Mouse (Mus musculus): ENCODE measurements around the gene Dglucy. TPM values are rescaled to one million over a fixed set of nuclear protein-coding genes. Genes with fewer than 3 reads are reported as not detected.
"Not testable (repeated sequence)": the region's sequence is repeated elsewhere in the genome, so short reads cannot be mapped to it uniquely, and the experiment has no call there.

Dglucy gene
- polyA plus RNA-seq, 1 experiment: 0.48 TPM

- H3K4me3 ChIP-seq (ENCODE audit: low read depth, low read length): no peak overlapping the region
- TF ChIP-seq CTCF (IDR thresholded peaks at IDR 0.05; ENCODE audit: low read depth, low read length) (no peak), POLR2A (IDR thresholded peaks at IDR 0.05; ENCODE audit: insufficient read depth, low read length) (no peak), EP300 (IDR thresholded peaks at IDR 0.05; ENCODE audit: insufficient read depth, low read depth, low read length) (no peak)
- no peaks in the 10 kb centered on the region for H3K4me1 ChIP-seq (ENCODE audit: control insufficient read depth, insufficient read depth, low read length)
- H3K27me3 ChIP-seq (ENCODE audit: control insufficient read depth, insufficient read depth, low read length, poor library complexity, severe bottlenecking): no peaks in the 10 kb centered on the region; the same call in 1 of the 2 replicates
- H3K36me3 ChIP-seq (ENCODE audit: control insufficient read depth, insufficient read depth, low read length, poor library complexity, severe bottlenecking): no peaks in the 10 kb centered on the region
- no peak overlapping the region for H3K27ac ChIP-seq (ENCODE audit: insufficient read depth, low read length)
- H3K9ac ChIP-seq (ENCODE audit: low read depth, poor library complexity, severe bottlenecking): no peak overlapping the region
- H3K9me3 ChIP-seq (replicated peaks; ENCODE audit: control insufficient read depth, insufficient read depth, low read length, poor library complexity, severe bottlenecking): no peaks in the 10 kb centered on the region
These were observed 11.2 kb downstream of the Dglucy start for GRCm38 (mm10) chr12:100789981-100790550.

- Histone ChIP-seq H3K27ac (ENCODE audit: insufficient read depth, low read length) (no peak overlapping the region), H3K9ac (ENCODE audit: low read depth, poor library complexity, severe bottlenecking) (no peak overlapping the region), H3K36me3 (ENCODE audit: control insufficient read depth, insufficient read depth, low read length, poor library complexity, severe bottlenecking) (no peaks in the 10 kb centered on the region), H3K4me1 (ENCODE audit: control insufficient read depth, insufficient read depth, low read length) (no peaks in the 10 kb centered on the region), H3K27me3 (ENCODE audit: control insufficient read depth, insufficient read depth, low read length, poor library complexity, severe bottlenecking) (no peaks in the 10 kb centered on the region; the same call in 1 of the 2 replicates), H3K9me3 (replicated peaks; ENCODE audit: control insufficient read depth, insufficient read depth, low read length, poor library complexity, severe bottlenecking) (no peaks in the 10 kb centered on the region), H3K4me3 (ENCODE audit: low read depth, low read length) (no peak overlapping the region)
- TF ChIP-seq POLR2A (IDR thresholded peaks at IDR 0.05; ENCODE audit: insufficient read depth, low read length) (no peak), EP300 (IDR thresholded peaks at IDR 0.05; ENCODE audit: insufficient read depth, low read depth, low read length) (no peak), CTCF (IDR thresholded peaks at IDR 0.05; ENCODE audit: low read depth, low read length) (no peak)
These were observed 12.6 kb downstream of the Dglucy start for GRCm38 (mm10) chr12:100791425-100791824.

GRCm38 (mm10) chr12:100794450-100795230, 15.8 kb downstream of the Dglucy start:
- TF ChIP-seq EP300 (IDR thresholded peaks at IDR 0.05; ENCODE audit: insufficient read depth, low read depth, low read length) (0 out of 2 replicates have a peak, but pooled peaks have one; percentile 30), POLR2A (IDR thresholded peaks at IDR 0.05; ENCODE audit: insufficient read depth, low read length) (no peak)
- Histone ChIP-seq H3K4me1 (ENCODE audit: control insufficient read depth, insufficient read depth, low read length) (no peaks in the 10 kb centered on the region), H3K27me3 (ENCODE audit: control insufficient read depth, insufficient read depth, low read length, poor library complexity, severe bottlenecking) (no peaks in the 10 kb centered on the region; the same call in 1 of the 2 replicates), H3K27ac (ENCODE audit: insufficient read depth, low read length) (no peak overlapping the region), H3K4me3 (ENCODE audit: low read depth, low read length) (no peak overlapping the region), H3K9me3 (replicated peaks; ENCODE audit: control insufficient read depth, insufficient read depth, low read length, poor library complexity, severe bottlenecking) (no peaks in the 10 kb centered on the region), H3K9ac (ENCODE audit: low read depth, poor library complexity, severe bottlenecking) (no peak overlapping the region), H3K36me3 (ENCODE audit: control insufficient read depth, insufficient read depth, low read length, poor library complexity, severe bottlenecking) (no peaks in the 10 kb centered on the region)

GRCm38 (mm10) chr12:100795390-100796036, 16.7 kb downstream of the Dglucy start:
- Histone ChIP-seq H3K9me3 (replicated peaks; ENCODE audit: control insufficient read depth, insufficient read depth, low read length, poor library complexity, severe bottlenecking) (no peaks in the 10 kb centered on the region), H3K9ac (ENCODE audit: low read depth, poor library complexity, severe bottlenecking) (no peak overlapping the region), H3K4me1 (ENCODE audit: control insufficient read depth, insufficient read depth, low read length) (no peaks in the 10 kb centered on the region), H3K4me3 (ENCODE audit: low read depth, low read length) (no peak overlapping the region), H3K27ac (ENCODE audit: insufficient read depth, low read length) (no peak overlapping the region), H3K36me3 (ENCODE audit: control insufficient read depth, insufficient read depth, low read length, poor library complexity, severe bottlenecking) (no peaks in the 10 kb centered on the region), H3K27me3 (ENCODE audit: control insufficient read depth, insufficient read depth, low read length, poor library complexity, severe bottlenecking) (no peaks in the 10 kb centered on the region; the same call in 1 of the 2 replicates)
- TF ChIP-seq EP300 (IDR thresholded peaks at IDR 0.05; ENCODE audit: insufficient read depth, low read depth, low read length) (no peak), CTCF (IDR thresholded peaks at IDR 0.05; ENCODE audit: low read depth, low read length) (no peak), POLR2A (IDR thresholded peaks at IDR 0.05; ENCODE audit: insufficient read depth, low read length) (no peak)

GRCm38 (mm10) chr12:100803391-100803790, 24.5 kb downstream of the Dglucy start:
- not testable (repeated sequence) for H3K36me3 ChIP-seq (ENCODE audit: control insufficient read depth, insufficient read depth, low read length, poor library complexity, severe bottlenecking); H3K9me3 ChIP-seq (replicated peaks; ENCODE audit: control insufficient read depth, insufficient read depth, low read length, poor library complexity, severe bottlenecking); H3K27me3 ChIP-seq (ENCODE audit: control insufficient read depth, insufficient read depth, low read length, poor library complexity, severe bottlenecking); H3K9ac ChIP-seq (ENCODE audit: low read depth, poor library complexity, severe bottlenecking); H3K27ac ChIP-seq (ENCODE audit: insufficient read depth, low read length); H3K4me3 ChIP-seq (ENCODE audit: low read depth, low read length); H3K4me1 ChIP-seq (ENCODE audit: control insufficient read depth, insufficient read depth, low read length)

GRCm38 (mm10) chr12:100807280-100807679, 28.4 kb downstream of the Dglucy start:
- Histone ChIP-seq H3K36me3 (ENCODE audit: control insufficient read depth, insufficient read depth, low read length, poor library complexity, severe bottlenecking) (no peaks in the 10 kb centered on the region), H3K27me3 (ENCODE audit: control insufficient read depth, insufficient read depth, low read length, poor library complexity, severe bottlenecking) (no peaks in the 10 kb centered on the region), H3K9me3 (replicated peaks; ENCODE audit: control insufficient read depth, insufficient read depth, low read length, poor library complexity, severe bottlenecking) (no peaks in the 10 kb centered on the region), H3K4me3 (ENCODE audit: low read depth, low read length) (no peak overlapping the region), H3K4me1 (ENCODE audit: control insufficient read depth, insufficient read depth, low read length) (no peaks in the 10 kb centered on the region), H3K27ac (ENCODE audit: insufficient read depth, low read length) (no peak overlapping the region), H3K9ac (ENCODE audit: low read depth, poor library complexity, severe bottlenecking) (no peak overlapping the region)
- TF ChIP-seq POLR2A (IDR thresholded peaks at IDR 0.05; ENCODE audit: insufficient read depth, low read length) (no peak), CTCF (IDR thresholded peaks at IDR 0.05; ENCODE audit: low read depth, low read length) (no peak), EP300 (IDR thresholded peaks at IDR 0.05; ENCODE audit: insufficient read depth, low read depth, low read length) (no peak)

Data from ES-Bruce4 (cell line).